Mouse (Mus musculus): ENCODE results near the gene Eqtn. TPM values are rescaled to one million over a fixed set of nuclear protein-coding genes. Genes with fewer than 3 reads are reported as not detected.

The Eqtn gene
- 1.7 and 1.8 TPM in 2 replicates for polyA plus RNA-seq (2012; rRNA removed)

DNA sequence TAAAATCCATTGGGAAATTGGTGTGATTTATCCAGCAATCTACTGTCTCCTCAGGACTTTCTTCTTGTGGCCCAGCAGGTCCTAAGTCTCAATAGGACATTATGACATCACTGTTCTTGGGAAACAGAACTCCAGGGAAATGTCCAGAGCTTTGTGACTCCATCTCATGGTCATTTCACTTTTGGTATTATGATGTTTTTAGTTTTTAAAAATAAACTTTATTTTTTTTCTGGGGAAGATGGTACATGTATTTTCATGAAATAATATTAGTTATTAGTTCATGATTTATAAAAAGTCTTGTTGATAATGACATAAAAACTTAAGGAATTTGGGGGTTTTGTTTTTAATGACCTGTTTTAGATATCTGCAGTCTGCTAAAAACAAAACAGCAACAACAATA lies at the start of gene Eqtn:
Gene Eqtn (minus strand): TSS at position 101 of the 400 bp plus-strand sequence.
- no peaks in the 10 kb centered on the region for H3K4me1 ChIP-seq (ENCODE audit: control insufficient read depth, insufficient read depth, low read length)
- TF ChIP-seq CTCF (IDR thresholded peaks at IDR 0.05; ENCODE audit: borderline replicate concordance, insufficient read depth, low read depth, low read length): no peak
- no peak for TF ChIP-seq POLR2A (IDR thresholded peaks at IDR 0.05; ENCODE audit: borderline replicate concordance, insufficient read depth, low read length)
- H3K4me3 ChIP-seq (replicated peaks; ENCODE audit: insufficient read depth, low read depth, low read length): no peak within 1 kb of the TSS
- no peak within 1 kb of the TSS for H3K27ac ChIP-seq (ENCODE audit: insufficient read depth, low read length)
- no peak for DNase-seq
- H3K27me3 ChIP-seq (ENCODE audit: control insufficient read depth, insufficient read depth, low read length): no peaks in the 10 kb centered on the region

GRCm38 (mm10) chr4:94973321-94973720 lies 44.7 kb upstream of the Eqtn start:
- H3K27ac ChIP-seq (ENCODE audit: insufficient read depth, low read length): no peak overlapping the region
- H3K27me3 ChIP-seq (ENCODE audit: control insufficient read depth, insufficient read depth, low read length): no peaks in the 10 kb centered on the region
- peaks cover 4% of the 10 kb centered on the region; the same call in 1 of the 2 replicates for H3K4me1 ChIP-seq (ENCODE audit: control insufficient read depth, insufficient read depth, low read length)
- no peak for DNase-seq
- TF ChIP-seq POLR2A (IDR thresholded peaks at IDR 0.05; ENCODE audit: borderline replicate concordance, insufficient read depth, low read length) (no peak), CTCF (IDR thresholded peaks at IDR 0.05; ENCODE audit: borderline replicate concordance, insufficient read depth, low read depth, low read length) (no peak)
- H3K4me3 ChIP-seq (replicated peaks; ENCODE audit: insufficient read depth, low read depth, low read length): no peak overlapping the region
- 76% methylated on average over 2 of the region's 2 CpGs for WGBS

- H3K27me3 ChIP-seq (ENCODE audit: control insufficient read depth, insufficient read depth, low read length): no peaks in the 10 kb centered on the region
- DNase-seq: no peak
- no peaks in the 10 kb centered on the region for H3K4me1 ChIP-seq (ENCODE audit: control insufficient read depth, insufficient read depth, low read length)
- no peak overlapping the region for H3K27ac ChIP-seq (ENCODE audit: insufficient read depth, low read length)
- WGBS: 88% methylated on average over 3 of the region's 3 CpGs
- no peak overlapping the region for H3K4me3 ChIP-seq (replicated peaks; ENCODE audit: insufficient read depth, low read depth, low read length)
- TF ChIP-seq POLR2A (IDR thresholded peaks at IDR 0.05; ENCODE audit: borderline replicate concordance, insufficient read depth, low read length): no peak
- no peak for TF ChIP-seq CTCF (IDR thresholded peaks at IDR 0.05; ENCODE audit: borderline replicate concordance, insufficient read depth, low read depth, low read length)
Observed at GRCm38 (mm10) chr4:94952773-94953172, 24.1 kb upstream of the Eqtn start.

DNA sequence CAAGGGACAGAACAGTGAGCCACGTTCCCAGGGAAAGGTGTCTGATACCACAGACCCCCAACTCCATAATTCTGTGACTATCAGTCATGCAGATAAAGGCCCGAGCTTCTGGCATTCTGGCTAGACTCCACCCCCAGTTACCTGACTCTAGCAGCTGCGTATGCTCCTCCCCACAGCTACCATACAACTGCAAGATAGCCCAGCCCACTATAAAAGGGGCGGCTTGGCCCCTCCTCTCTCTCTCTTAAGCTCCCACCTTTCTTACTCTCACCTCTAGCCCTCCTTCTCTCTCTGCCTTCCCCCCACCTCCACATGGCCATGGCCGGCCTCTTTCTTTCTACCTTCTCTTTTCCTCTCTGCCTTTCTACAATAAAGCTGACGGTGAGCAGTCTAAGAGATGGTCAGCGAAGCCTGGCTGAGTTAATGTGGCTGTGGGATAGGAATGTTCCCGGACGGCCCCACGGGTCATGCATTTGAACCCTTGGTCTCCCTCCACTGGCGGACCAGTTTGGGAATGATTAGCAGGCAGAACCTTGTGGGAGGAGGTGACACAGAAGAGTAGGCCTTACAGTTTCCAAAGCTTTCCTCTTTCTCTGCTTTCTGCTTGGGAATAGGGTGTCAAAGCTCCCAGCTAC lies 12.7 kb upstream of the Eqtn start:
- 87% methylated on average over 11 of the region's 11 CpGs for WGBS
- no peak for TF ChIP-seq POLR2A (IDR thresholded peaks at IDR 0.05; ENCODE audit: borderline replicate concordance, insufficient read depth, low read length)
- TF ChIP-seq CTCF (IDR thresholded peaks at IDR 0.05; ENCODE audit: borderline replicate concordance, insufficient read depth, low read depth, low read length): no peak
- Histone ChIP-seq H3K4me1 (ENCODE audit: control insufficient read depth, insufficient read depth, low read length) (no peaks in the 10 kb centered on the region), H3K4me3 (replicated peaks; ENCODE audit: insufficient read depth, low read depth, low read length) (no peak overlapping the region), H3K27me3 (ENCODE audit: control insufficient read depth, insufficient read depth, low read length) (no peaks in the 10 kb centered on the region), H3K27ac (ENCODE audit: insufficient read depth, low read length) (no peak overlapping the region)
- no peak for DNase-seq

GRCm38 (mm10) chr4:94901780-94902179 lies 26.9 kb downstream of the Eqtn start:
- Histone ChIP-seq H3K27ac (ENCODE audit: insufficient read depth, low read length) (no peak overlapping the region), H3K4me3 (replicated peaks; ENCODE audit: insufficient read depth, low read depth, low read length) (no peak overlapping the region), H3K27me3 (ENCODE audit: control insufficient read depth, insufficient read depth, low read length) (no peaks in the 10 kb centered on the region), H3K4me1 (ENCODE audit: control insufficient read depth, insufficient read depth, low read length) (no peaks in the 10 kb centered on the region)
- TF ChIP-seq POLR2A (IDR thresholded peaks at IDR 0.05; ENCODE audit: borderline replicate concordance, insufficient read depth, low read length): no peak
- TF ChIP-seq CTCF (IDR thresholded peaks at IDR 0.05; ENCODE audit: borderline replicate concordance, insufficient read depth, low read depth, low read length): no peak
- 45% methylated on average over 3 of the region's 3 CpGs for WGBS
- no peak for DNase-seq

GRCm38 (mm10) chr4:94900744-94901143 lies 27.9 kb downstream of the Eqtn start:
- Histone ChIP-seq H3K4me1 (ENCODE audit: control insufficient read depth, insufficient read depth, low read length) (no peaks in the 10 kb centered on the region), H3K27me3 (ENCODE audit: control insufficient read depth, insufficient read depth, low read length) (no peaks in the 10 kb centered on the region), H3K4me3 (replicated peaks; ENCODE audit: insufficient read depth, low read depth, low read length) (no peak overlapping the region), H3K27ac (ENCODE audit: insufficient read depth, low read length) (no peak overlapping the region)
- no peak for TF ChIP-seq CTCF (IDR thresholded peaks at IDR 0.05; ENCODE audit: borderline replicate concordance, insufficient read depth, low read depth, low read length)
- no peak for TF ChIP-seq POLR2A (IDR thresholded peaks at IDR 0.05; ENCODE audit: borderline replicate concordance, insufficient read depth, low read length)
- DNase-seq: no peak
- WGBS: 20% methylated on average over 2 of the region's 2 CpGs

Other genes with a start within 250 kb of the Eqtn start
- gene Tek, start 189.6 kb downstream of the Eqtn start, polyA plus RNA-seq (2012; rRNA removed): 7.6 and 8.7 TPM in 2 replicates
- 17.7 and 19.6 TPM in 2 replicates for gene Mysm1, start 50.3 kb upstream of the Eqtn start, polyA plus RNA-seq (2012; rRNA removed)
- gene Jun, start 123.4 kb upstream of the Eqtn start, polyA plus RNA-seq (2012; rRNA removed): 50.8 and 59.7 TPM in 2 replicates

Data from cerebellum, adult 2 months (tissue).